Mouse (Mus musculus) adrenal gland, adult 8-10 months (tissue): Measurements from ENCODE around the gene Ttf2. TPM values are rescaled to one million over a fixed set of nuclear protein-coding genes. Genes with fewer than 3 reads are reported as not detected.

Source experiments
- DNase-seq: peaks from one replicate; pipeline ENCODE4 v3.0.0; 2022
- total RNA-seq, 4 experiments: library from RNA; stranded (reverse); gene quantifications; 2 replicates each; pipeline ENCODE4 v1.2.4; 2022

The Ttf2 gene
- total RNA-seq, 4 experiments from 2014 or later: 10.5 to 14.8 (median 13.8) TPM

GRCm38 (mm10) chr3:100973906-100974305 is 4.4 kb upstream of the Ttf2 start:
- no peak for DNase-seq

GRCm38 (mm10) chr3:100963849-100964542 is 5.5 kb downstream of the Ttf2 start:
- DNase-seq: no peak

- no peak for DNase-seq
Observed at GRCm38 (mm10) chr3:100961501-100961900, 8.0 kb downstream of the Ttf2 start.

GRCm38 (mm10) chr3:100961007-100961406 is 8.5 kb downstream of the Ttf2 start:
- DNase-seq: no peak

- no peak for DNase-seq
Observed at GRCm38 (mm10) chr3:100954616-100955015, 14.8 kb downstream of the Ttf2 start.

GRCm38 (mm10) chr3:100951531-100951930 is 17.9 kb downstream of the Ttf2 start:
- DNase-seq: no peak

- DNase-seq: peak; percentile 43
Observed at GRCm38 (mm10) chr3:100947286-100947685, 22.2 kb downstream of the Ttf2 start.

GRCm38 (mm10) chr3:100940496-100941037 is 28.9 kb downstream of the Ttf2 start:
- DNase-seq: no peak

GRCm38 (mm10) chr3:100938211-100938610 is 31.3 kb downstream of the Ttf2 start:
- DNase-seq: no peak

- DNase-seq: no peak
Observed at GRCm38 (mm10) chr3:100936201-100936600, 33.3 kb downstream of the Ttf2 start.

- DNase-seq: no peak
Observed at GRCm38 (mm10) chr3:100935521-100935920, 33.9 kb downstream of the Ttf2 start.

- no peak for DNase-seq
Observed at GRCm38 (mm10) chr3:100932077-100932944, 37.2 kb downstream of the Ttf2 start.

GRCm38 (mm10) chr3:100931332-100932076 is 38.0 kb downstream of the Ttf2 start:
- DNase-seq: no peak

GRCm38 (mm10) chr3:100925176-100925575 is 44.3 kb downstream of the Ttf2 start:
- no peak for DNase-seq

GRCm38 (mm10) chr3:100924065-100924732 is 45.3 kb downstream of the Ttf2 start:
- DNase-seq: no peak

GRCm38 (mm10) chr3:100922506-100923375 is 46.7 kb downstream of the Ttf2 start:
- DNase-seq: no peak

- DNase-seq: peak; percentile 100
Observed at GRCm38 (mm10) chr3:100921825-100922505, 47.5 kb downstream of the Ttf2 start, which contains the start of gene Trim45. Trim45 (plus strand) TSS chr3:100922202.

GRCm38 (mm10) chr3:100920611-100921140 is 48.8 kb downstream of the Ttf2 start:
- DNase-seq: no peak

- no peak for DNase-seq
Observed at GRCm38 (mm10) chr3:100916844-100917243, 52.6 kb downstream of the Ttf2 start.
